Mouse (Mus musculus) gastrocnemius, adult 2 months (tissue): ENCODE results near the gene Eea1. TPM values are rescaled to one million over a fixed set of nuclear protein-coding genes. Genes with fewer than 3 reads are reported as not detected.

Source experiments
- DNase-seq: peaks from one replicate; pipeline ENCODE4 v3.0.0; 2022
- H3K27ac ChIP-seq: fragments of 200-600 bp; 2 replicates; pipeline ENCODE4 v1.8.1; 2022; ENCODE audit warnings: mild to moderate bottlenecking
- H3K4me3 ChIP-seq: fragments of 200-600 bp; 2 replicates; pipeline ENCODE4 v1.8.1; 2022; ENCODE audit warnings: mild to moderate bottlenecking, moderate library complexity
- CTCF ChIP-seq: fragments of 200-600 bp; IDR thresholded peaks from 2 replicates; pipeline ENCODE4 v1.8.1; 2022; ENCODE audit warnings: antibody characterized with exemption, mild to moderate bottlenecking, moderate library complexity
- intact Hi-C: fragments of 180-260 bp; cut with DNase I; formaldehyde crosslinking; loops from one replicate; pipeline ENCODE4 v1.15.1; 2025
- long read RNA-seq, 2 experiments: library from polyadenylated mRNA; stranded (forward); transcript quantifications; one replicate each; pipeline ENCODE4 v2.0.0; 2021
- total RNA-seq, 2 experiments: library from RNA; stranded (reverse); gene quantifications; 2 replicates each; pipeline ENCODE4 v1.2.3; 2021

Eea1 gene
- 10 to 100 TPM; 24.4 to 27.4 TPM for total RNA-seq
- long read RNA-seq, experiment 1, full-length matches to known transcripts, result 6 of 13 reads
- long read RNA-seq, experiment 1, partial matches to known transcripts, result 6 of 13 reads
- long read RNA-seq, experiment 1, other reads (novel, unspliced or antisense), result 1 of 13 reads
- long read RNA-seq, experiment 2, full-length matches to known transcripts, result 9 of 14 reads
- long read RNA-seq, experiment 2, partial matches to known transcripts, result 4 of 14 reads
- long read RNA-seq, experiment 2, other reads (novel, unspliced or antisense), result 1 of 14 reads

DNA sequence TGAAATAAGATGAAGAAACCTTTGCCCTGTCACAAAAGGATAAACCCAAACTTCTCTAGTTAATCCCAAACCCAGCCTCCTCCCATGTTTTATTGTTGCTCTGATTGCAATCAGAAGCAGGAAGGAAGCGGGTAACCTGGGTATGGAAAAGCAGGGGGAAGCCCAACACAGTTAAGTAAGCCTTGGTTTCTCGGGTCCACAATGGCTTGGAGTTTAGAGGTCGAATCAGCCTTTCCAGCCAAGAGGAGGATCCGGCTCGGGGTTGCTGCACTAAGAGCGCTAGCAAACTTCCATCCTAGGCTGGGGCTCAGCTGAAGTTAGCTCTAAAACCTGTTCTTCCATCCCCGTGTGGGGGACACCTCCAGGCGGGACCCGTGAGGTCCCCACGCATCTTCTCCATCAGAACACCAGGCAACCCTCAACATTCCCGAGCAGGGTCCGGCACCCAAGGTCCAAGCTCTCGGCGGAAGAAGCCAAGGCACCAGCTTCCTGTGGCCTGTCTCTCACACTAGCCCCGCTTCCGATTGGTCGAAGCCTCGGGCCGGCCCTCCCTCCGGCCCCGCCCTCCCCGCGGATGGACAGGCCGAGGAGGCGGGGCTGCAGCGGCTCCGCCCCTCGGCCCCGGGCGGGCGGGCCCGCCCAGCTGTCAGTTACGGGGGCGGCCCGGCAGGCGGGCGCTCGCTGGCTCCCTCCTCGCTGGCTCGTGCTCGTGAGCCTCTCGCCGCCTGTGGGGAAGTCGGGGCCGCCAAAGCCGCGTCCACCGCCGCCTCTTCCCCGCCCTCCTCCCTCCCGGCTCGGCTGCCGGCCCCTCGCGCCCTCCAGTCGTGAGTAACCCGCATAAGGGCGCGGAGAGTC lies at the start of gene Eea1:
TSS of gene Eea1 (plus strand) at position 605 of the 855 bp plus-strand sequence.
- peak within 1 kb of the TSS; percentile 98 for H3K27ac ChIP-seq
- peak within 1 kb of the TSS; percentile 94 for H3K4me3 ChIP-seq
- DNase-seq, result peak; percentile 95
- intact Hi-C loops, result loop anchor here (5.0 kb wide), 1 partner anchor 388 kb away; no protein-coding TSS in a partner anchor
- TF ChIP-seq CTCF, result peak; percentile 14; the same call in 1 of the 2 replicates

DNA sequence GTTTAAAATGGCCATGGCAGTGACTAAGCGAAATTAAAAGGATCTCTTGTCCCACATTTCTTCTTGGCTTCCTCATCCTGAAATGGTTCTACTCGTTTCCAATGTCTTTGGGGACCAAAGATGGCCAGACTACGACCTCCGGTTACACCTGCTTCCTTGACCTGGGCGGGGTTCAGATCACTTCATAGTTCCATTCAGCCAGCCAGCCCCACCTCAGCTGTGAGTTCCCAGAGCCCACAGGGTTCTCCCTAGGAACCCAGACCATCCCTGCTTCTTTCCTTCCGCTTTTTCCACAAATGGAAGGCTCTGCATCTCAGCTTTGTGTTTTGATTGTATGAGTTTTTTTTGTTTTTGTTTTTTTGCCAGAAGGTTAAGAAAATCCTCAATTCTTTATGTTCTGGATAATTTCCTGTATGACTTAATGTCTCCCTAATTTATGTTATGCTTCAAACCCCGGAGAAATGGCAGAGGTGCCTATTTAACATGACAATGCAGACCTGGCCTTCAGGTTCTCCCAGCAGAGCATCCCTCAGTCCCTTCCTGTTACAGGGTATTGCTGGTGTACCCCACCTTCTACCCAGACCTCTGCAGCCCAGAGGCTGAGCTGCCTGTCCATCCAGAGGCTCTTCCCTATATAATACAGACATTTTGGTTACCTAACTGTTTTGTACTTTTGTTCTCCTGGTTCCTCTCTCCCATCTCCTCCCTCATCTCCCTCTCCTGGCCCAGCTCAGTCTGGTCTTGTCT lies 49.1 kb upstream of the Eea1 start:
- intact Hi-C loops, result no loop called here
- DNase-seq, result no peak
- TF ChIP-seq CTCF, result no peak
- Histone ChIP-seq H3K4me3 (no peak overlapping the region), H3K27ac (no peak overlapping the region)

DNA sequence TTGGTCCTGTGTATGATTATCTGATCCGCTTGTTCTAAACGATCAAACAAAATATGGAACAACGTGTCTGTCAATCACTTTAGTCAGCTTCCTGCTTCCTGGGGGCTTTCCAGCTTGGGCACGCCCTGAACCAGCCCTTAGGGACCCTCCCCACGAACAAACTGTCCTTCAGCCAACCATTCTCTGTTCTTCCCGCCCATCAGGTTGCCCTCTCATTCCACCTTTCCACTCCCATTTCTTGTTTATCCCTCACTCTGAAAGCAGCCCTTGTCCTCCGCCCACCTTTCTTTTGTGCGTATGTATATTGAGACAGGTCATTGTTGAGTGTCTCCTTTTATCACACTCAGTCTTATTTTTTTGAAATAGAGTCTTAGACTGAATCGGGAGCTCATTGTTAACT lies 48.3 kb upstream of the Eea1 start:
- Histone ChIP-seq H3K4me3 (no peak overlapping the region), H3K27ac (no peak overlapping the region)
- no peak for TF ChIP-seq CTCF
- intact Hi-C loops, result no loop called here
- no peak for DNase-seq

DNA sequence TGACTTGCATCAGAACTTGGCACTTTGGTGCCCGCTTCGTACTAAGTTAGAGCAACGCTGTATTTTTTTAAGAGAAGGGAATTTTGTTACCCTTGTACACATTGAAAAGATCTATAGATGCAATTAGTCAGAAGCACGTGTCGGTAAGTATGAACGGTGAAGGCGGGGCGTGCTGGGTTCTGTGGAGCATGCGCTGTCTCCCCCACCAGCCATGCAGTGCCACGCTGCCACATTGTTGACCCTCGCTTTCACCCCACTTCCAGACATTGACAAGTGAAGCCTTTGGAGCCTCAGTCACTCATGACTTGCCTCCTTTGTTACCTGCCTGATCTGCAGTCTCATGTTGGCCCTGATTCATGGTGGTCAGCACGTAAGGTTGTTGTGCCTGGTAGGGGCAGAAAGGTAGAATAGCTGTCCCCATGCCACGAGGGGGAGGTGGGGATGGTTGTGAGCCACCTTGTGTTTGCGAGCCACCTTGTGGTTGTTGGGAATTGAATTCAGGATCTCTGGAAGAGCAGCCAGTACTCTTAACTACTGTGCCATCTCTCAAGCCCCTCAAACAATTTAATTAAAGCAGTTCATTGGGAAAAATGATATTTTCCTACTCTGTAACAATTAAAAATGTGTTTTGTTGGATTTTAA lies 47.0 kb upstream of the Eea1 start:
- DNase-seq, result no peak
- no peak overlapping the region for H3K4me3 ChIP-seq
- no peak overlapping the region for H3K27ac ChIP-seq
- TF ChIP-seq CTCF, result no peak
- intact Hi-C loops, result no loop called here

DNA sequence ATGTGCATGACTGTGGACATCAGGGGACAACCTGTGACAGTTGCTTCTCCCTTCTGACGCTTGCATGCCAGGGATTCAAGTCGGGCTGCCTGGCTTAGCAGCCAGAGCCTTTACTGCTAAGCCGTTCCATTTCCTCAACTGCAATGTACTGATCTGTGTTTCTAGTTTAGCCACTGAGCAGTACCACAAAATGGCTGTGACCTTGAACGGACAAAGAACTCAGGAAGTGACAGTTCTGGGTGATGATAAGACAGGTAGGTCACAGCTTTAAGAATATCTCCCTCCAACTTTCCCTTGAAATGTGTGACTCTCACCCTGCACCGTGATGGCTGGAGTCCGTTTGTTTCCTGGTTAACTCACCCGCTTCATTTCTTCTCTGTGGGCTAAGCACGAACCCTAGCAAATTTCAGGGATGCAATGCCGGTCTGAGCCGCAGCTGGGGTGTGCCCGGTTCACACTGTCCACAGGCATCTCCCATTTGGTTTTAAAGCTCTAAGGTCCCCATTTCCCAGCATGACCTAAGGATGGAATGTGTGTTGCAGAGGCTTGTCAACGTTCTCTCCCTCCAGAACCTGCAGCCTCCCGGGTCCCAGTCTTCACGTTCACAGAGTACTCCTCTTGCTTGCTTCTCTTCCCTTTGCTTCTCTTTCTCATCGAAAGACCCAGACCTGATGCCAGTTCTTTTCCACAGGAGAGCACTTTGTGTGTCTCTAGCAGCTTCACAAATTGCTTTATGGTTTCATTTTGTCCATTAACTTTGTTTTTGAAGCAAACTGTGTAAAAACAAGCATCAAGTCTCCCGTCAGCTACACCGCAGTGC lies 46.2 kb upstream of the Eea1 start:
- intact Hi-C loops, result loop anchor here (2.0 kb wide), 2 partner anchors 343 to 405 kb away; no protein-coding TSS in a partner anchor
- H3K27ac ChIP-seq, result peak overlapping the region; percentile 53; the same call in 1 of the 2 replicates
- no peak for DNase-seq
- H3K4me3 ChIP-seq, result peak overlapping the region; percentile 70
- no peak for TF ChIP-seq CTCF

DNA sequence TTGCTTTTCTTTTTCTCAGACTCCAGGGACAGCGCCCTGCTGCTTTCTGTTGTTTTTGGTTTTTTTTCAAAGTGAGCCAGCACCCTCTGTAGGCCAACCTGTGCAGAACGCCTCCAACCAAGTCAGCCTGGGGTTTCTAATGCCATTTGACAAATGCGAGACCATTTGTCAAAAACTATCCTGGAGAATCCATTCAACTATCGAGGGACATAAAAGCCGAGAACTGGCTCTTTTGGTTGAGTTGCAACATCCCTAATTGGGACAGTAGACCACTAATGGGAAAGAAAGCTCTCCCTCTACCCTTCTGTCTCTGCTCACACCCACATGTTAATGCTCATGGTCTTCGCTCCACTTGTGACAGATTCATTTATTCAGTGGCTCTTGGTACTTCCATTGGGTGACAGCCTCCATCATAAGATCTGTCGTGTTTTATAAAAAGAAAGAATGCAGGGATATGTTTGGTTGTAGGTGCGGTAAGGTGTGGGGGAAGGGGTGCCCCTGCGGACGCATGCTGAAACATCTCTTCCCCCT lies 45.5 kb upstream of the Eea1 start:
- TF ChIP-seq CTCF, result peak; percentile 89
- DNase-seq, result peak; percentile 59
- intact Hi-C loops, result loop anchor here (2.0 kb wide), 2 partner anchors 344 to 406 kb away; no protein-coding TSS in a partner anchor
- peak overlapping the region; percentile 53; the same call in 1 of the 2 replicates for H3K27ac ChIP-seq
- H3K4me3 ChIP-seq, result peak overlapping the region; percentile 70

DNA sequence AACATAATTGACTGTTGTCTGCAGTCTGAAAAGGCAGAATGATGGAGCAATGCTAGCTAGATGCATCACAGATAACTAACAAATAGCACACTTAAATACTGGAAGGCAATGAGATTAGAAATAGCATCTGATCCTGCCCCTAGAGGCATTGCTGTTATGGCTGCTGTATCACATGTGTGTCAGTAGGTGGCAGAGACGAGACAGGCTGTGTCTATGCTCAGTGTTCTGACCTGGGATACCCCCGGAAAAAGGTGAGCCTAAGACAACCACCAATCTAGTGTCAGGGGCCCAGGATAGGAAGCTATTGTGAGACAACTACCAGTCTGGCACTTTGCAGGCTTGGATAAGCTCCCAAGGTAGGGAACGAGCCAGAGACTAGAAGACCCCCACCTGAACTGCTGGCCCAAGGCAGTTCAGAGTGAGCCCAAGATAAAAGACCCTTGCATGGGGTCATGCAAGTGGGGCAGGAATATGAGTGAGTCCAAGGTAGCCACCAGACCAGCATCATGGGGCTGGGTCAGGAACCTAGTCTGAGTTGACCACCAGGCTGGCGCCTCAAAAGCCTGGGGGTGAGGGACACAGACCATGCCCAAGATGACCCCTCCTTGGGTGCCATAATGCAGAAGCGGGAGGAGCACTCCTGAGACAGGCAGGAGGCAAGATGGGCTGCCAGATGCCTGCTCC lies 41.8 kb upstream of the Eea1 start:
- peak; percentile 27 for DNase-seq
- intact Hi-C loops, result loop anchor here (1.0 kb wide), 1 partner anchor 135 kb away; no protein-coding TSS in a partner anchor
- peak; percentile 87 for TF ChIP-seq CTCF
- no peak overlapping the region for H3K4me3 ChIP-seq
- no peak overlapping the region for H3K27ac ChIP-seq

DNA sequence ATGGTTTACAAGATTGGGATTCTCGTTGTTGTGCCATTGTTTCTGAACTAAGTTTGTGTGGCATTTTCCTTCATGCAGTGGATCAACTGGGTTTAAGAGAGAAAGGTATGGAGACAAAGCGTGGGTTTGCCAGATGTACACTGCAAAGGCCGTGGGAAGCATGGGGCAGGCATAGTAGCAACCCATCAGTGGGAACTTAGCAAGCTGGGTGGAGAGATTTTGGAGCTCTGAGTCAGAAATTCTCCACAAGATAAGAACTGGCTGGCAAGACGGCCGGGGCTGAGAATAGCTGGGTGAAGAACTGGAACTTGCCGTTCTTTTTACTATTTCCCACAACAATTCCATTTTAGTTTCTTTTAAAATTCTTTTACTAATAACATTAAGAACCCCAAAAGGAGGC lies 35.8 kb upstream of the Eea1 start:
- TF ChIP-seq CTCF, result no peak
- intact Hi-C loops, result no loop called here
- Histone ChIP-seq H3K4me3 (no peak overlapping the region), H3K27ac (no peak overlapping the region)
- no peak for DNase-seq

DNA sequence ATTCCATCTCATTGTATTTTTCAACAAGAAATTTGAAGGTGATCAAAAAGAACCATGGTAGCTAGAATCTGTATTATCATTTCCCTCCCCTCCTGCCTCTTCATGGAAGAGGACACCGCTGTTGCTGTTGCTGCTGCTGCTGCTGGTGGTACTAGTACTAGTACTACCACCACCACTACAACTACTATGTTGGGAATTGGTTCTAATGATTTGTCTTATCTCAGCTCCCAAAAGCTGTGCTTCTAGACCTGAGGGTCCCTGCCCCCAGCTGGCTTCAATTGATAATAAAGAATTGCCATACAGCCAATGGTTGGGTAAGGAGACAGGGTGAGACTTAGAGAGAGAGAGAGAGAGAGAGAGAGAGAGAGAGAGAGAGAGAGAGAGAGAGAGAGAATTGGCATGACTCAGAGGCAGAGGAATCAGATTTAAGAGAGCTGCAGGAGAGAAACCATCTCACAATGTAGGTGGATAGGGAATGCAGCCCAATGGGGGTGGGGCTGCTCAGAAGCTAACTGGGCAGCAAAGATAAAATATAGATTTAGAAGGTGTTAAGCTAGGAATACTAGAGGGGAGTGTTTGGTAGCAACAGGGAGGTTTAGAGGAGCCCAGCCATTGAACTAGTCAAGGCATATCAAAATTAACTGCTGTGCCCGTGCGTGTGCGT lies 31.1 kb upstream of the Eea1 start:
- intact Hi-C loops, result no loop called here
- Histone ChIP-seq H3K27ac (no peak overlapping the region), H3K4me3 (no peak overlapping the region)
- DNase-seq, result no peak
- TF ChIP-seq CTCF, result no peak

DNA sequence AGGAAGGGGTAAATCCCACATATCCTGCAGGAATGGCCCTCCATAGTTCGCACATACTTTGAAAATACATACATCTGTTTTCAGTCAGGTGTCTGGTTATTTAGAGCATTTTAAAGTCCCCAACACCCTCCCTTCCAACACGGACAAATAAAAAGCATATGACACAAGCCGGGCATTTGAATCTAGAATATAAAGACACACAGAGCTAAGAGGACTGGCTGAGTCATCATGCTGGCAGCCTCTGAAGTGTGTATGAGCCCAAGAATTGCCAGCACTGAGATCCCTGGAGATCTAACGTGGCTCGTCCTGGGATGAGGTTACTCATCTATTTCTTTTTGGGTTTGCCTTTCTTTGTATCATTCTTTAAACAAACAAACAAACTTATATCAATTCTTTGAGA lies 29.4 kb upstream of the Eea1 start:
- intact Hi-C loops, result no loop called here
- DNase-seq, result no peak
- TF ChIP-seq CTCF, result no peak
- Histone ChIP-seq H3K4me3 (no peak overlapping the region), H3K27ac (no peak overlapping the region)
